Mouse (Mus musculus) mouse trophoblast stem cell (cell line): ENCODE measurements around the gene Cntn5.

Experiments
- in situ Hi-C, 2 experiments: fragments of 300-500 bp; cut with MseI, MboI; formaldehyde crosslinking; loops; 2 replicates in 1 of 2; 3 replicates in 1 of 2; pipeline ENCODE4 v1.15.1; 2025

The Cntn5 gene

DNA sequence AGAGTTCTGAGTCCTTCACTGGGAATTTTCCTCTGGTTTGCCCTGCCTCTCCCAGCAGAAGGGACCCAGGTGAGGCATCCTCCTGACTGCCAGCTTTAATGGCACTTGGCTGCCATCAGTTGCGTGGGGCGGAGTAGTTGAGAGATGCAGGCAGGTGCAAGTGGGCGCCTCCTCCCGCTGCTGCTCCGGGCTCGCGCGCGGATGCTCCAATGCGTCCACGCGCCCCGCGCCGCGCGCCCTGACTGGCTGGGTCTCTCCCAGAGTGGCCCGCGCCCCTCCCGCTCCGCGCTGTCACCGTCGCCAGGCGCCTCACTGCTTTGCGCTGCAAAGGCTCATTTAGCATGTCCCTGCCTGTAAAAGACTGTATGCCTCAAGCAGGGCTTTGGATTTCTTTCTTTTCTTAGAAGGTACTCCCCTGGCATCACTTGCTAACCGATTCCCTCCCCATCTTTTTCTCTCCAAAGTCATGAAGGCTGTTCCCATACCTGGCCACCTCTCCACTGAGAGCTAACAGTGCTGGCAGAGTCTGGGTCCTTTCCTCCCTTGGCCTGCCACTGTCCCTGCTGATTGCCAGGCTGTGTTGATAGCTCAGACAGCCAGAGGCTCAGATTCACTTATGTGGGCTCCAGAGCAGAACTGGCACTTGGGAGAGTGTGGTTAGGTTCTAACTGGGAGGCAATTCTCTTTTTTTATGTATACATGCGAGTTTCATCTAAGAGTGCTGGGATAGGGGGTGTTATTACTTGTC, at the start of gene Cntn5:
Gene Cntn5 (minus strand): TSS at position 160 of the 748 bp plus-strand sequence.
- in situ Hi-C loops, result loop anchor here (25.0 kb wide), 1 partner anchor 533 kb away; no protein-coding TSS in a partner anchor

- in situ Hi-C loops, result no loop called here
Measured at GRCm38 (mm10) chr9:10950470-10950869, 45.9 kb upstream of the Cntn5 start.

DNA sequence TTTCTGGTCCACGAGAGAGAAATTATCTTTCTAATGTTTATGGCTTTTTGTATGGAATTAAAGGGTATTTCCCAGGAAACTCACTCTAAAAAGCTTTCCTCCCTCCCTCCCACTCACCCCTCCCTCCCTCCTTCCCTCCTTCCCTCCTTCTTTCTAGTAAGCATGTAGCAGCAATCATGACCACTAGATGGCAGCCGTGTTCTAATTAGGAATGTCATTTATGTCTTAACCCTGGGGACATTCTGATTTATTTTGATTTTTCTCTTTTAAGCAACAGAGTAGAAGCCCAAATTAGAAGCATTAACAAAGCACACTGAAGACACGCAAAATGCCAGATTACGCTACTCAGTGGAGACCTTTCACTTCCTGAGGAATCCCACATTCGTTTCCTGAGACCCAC, 5.0 kb upstream of the Cntn5 start:
- in situ Hi-C loops, result loop anchor here (25.0 kb wide), 1 partner anchor 528 kb away; no protein-coding TSS in a partner anchor

- in situ Hi-C loops, result loop anchor here (25.0 kb wide), 1 partner anchor 532 kb away; no protein-coding TSS in a partner anchor
Measured at GRCm38 (mm10) chr9:10905696-10906095, 1.1 kb upstream of the Cntn5 start.

- in situ Hi-C loops, result no loop called here
Measured at GRCm38 (mm10) chr9:10879758-10880157, 24.8 kb downstream of the Cntn5 start.

DNA sequence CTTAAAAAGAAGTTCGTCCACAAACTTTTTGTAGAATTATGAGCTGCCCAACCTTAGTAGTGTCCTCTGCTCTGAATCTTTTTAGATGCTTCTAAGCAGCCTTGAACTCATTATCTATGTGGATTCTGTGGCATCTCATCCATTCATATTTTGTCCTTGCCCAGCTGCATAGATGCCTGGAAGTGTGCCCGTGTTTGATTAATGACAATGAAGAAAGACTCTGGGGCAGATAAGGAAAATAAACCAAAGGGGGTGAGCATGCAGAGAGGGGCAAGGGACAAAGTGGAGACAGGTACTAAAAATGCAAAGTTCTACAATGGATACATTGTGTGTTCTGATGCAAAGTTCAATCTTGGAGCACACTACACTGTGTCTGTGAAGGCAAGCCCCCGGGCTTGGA, 30.7 kb downstream of the Cntn5 start:
- in situ Hi-C loops, result no loop called here

- in situ Hi-C loops, result no loop called here
Measured at GRCm38 (mm10) chr9:10856204-10856892, 48.2 kb downstream of the Cntn5 start.

DNA sequence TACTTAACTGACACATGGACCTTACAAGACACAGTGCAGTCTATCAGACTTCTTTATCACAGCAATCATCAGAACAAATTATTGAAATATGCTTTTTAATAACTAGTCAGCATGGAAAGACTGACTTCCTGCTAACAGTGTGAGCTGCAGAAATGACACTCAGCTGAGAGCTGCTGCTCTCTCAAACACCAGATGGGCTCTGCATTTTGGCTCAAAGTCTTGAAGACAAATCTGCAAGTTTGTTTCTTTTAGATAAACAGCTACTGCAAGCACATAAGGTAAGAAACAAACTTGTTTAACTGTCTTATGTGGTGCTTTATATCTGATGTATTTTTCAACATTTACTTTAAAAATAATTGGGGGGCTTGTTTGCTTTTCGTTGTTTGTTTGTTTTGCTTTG, 87.9 kb downstream of the Cntn5 start:
- in situ Hi-C loops, result no loop called here

- in situ Hi-C loops, result no loop called here
Measured at GRCm38 (mm10) chr9:10797158-10797557, 107.4 kb downstream of the Cntn5 start.

- in situ Hi-C loops, result no loop called here
Measured at GRCm38 (mm10) chr9:10795102-10795501, 109.5 kb downstream of the Cntn5 start.

- in situ Hi-C loops, result no loop called here
Measured at GRCm38 (mm10) chr9:10731878-10732277, 172.7 kb downstream of the Cntn5 start.

DNA sequence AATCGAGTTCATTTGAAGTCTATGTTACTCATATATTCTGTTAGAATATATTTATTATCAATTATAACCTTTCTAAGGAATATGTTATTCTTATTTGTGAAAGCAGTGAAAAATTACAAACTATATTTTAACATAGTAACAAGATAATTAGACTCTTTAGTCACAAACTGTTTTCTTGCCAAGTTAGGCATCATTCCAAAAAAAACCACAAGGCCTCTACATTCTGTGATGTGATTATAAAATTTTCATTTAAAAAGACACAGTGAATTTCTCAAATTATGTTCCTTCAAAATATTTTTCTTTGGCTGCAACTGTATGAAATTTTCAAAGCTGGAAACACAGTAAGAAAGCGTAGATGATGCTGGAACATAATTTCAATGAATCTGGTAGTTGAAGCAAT, 180.4 kb downstream of the Cntn5 start:
- in situ Hi-C loops, result no loop called here

- in situ Hi-C loops, result no loop called here
Measured at GRCm38 (mm10) chr9:10722121-10722520, 182.5 kb downstream of the Cntn5 start.

DNA sequence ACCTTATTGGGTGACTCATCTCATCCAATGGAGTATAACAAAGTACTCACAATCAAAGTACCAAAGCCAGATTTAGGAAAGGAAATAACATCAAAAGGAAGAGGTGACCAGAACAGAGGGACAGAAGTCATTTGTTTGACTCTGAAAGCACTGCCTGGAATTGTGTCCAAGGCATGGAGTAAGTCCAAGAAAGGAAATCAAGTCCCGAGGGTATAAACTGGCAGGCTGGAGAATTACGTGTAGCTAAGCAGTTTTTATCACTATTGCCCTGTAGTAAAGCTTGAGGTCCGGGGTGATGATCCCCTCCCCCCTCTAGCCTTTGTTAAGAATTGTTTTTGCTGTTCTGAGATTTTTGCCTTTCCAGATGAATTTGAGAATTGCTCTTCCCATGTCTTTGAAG, 185.6 kb downstream of the Cntn5 start:
- in situ Hi-C loops, result no loop called here

DNA sequence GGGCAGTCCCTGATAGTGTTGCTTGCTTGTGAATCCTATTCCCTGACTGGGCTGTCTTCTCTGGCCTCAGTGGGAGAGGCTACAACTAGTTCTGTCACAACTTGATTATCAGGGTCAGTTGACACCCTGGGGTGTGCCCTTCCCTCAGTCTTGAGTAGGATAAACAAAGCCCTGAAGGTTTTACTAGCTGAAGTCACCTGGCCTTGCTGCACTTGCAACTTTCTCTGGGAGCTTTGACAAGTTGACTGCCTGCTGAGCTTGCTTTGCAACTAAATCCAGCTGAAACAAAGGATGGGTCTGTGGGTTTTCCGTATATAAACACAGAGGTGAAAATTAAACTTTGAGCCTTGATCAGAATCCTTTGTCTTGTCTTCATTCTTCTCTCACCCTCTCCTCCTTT, 190.9 kb downstream of the Cntn5 start:
- in situ Hi-C loops, result no loop called here

DNA sequence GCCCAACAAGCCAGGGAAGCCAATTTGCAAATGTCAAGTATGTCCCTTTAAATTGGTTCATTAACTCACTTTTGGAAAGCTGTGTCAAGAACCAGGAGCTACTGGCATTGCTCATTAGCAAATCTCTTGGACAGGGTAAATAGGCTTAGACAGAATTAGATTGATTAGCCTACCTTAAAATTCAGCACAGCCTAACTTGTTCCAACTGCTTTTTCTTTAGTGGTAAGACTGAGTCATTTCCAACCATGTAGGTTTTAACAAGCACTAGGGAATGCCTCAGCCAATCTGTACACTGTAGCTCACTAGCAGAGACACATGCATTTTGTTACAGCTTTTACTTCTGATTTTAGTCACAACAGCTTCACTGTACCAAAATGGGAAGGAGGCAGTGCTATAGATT, 222.9 kb downstream of the Cntn5 start:
- in situ Hi-C loops, result no loop called here

DNA sequence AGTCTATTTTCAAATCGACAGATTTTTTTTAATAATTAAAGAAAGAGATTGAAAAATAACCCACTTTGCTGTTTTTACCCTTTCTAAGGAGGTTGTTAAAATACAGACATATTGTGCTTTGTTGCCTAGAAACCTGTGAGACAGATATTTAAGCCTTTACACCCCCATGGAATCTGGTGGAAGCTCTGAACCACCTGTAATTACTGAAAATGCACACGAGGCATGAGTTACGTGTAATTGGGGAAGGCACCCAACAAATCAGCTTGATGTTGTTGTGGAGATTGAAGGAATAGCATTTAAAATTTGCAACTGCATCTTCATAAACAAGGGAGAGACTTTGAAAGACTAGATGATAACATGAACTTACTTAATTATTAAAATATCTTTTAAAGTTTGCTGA, 223.4 kb downstream of the Cntn5 start:
- in situ Hi-C loops, result no loop called here

DNA sequence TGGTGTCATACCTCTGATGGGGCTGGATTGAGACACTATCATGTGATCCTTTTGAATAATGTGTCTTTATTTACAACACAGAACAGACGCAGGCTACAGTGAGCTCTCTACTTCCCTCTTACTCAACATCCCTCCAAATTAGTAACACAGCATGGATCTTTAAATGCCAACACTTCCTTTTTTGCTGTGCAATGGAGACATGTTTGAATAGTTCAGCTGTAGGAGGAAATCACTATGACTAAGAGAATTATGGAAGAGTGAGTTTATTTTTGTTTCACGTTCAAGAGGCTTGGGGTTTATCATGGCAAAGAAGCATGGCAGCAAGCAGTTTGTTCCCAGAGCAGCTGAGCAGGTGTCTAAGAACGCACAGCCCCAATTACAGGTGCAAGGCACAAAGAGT, 235.9 kb downstream of the Cntn5 start:
- in situ Hi-C loops, result no loop called here

DNA sequence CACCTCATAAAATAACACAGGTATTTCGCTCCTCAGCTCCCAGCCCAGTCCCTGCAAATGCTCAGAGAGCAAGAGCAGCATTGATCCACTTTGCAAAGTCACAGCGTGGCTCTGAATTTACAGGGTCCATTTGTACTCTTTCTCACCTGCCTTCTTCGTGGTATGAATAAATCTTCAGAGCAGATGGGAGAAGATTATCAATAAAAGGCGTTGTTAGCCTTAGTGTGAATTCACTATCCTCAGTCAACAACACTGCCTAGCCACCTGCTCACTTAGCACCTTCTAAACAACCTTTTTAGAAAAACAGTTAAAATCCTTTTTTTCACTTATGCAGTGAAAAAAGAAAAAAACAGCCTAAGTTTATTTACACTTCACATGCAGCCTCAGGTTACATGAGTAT, 237.1 kb downstream of the Cntn5 start:
- in situ Hi-C loops, result no loop called here

DNA sequence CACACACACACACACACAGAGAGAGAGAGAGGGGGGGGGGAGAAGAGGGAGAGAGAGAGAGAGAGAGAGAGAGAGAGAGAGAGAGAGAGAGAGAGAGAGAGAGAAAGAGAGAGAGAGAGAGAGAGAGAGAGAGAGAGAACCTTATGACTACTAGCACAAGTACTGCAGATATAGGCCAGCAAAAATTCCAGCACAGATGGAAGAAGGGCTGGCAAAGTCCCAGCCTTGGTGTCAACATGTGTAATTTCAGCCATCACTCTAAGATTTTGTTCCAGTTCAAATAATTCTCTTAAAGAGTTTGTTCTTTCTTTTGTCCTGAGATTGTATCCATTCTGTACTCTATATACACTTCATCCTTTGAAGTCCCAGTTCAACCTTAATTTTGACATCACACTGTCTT, 238.8 kb downstream of the Cntn5 start:
- in situ Hi-C loops, result no loop called here

- in situ Hi-C loops, result no loop called here
Measured at GRCm38 (mm10) chr9:10663101-10663500, 241.5 kb downstream of the Cntn5 start.

- in situ Hi-C loops, result no loop called here
Measured at GRCm38 (mm10) chr9:10659478-10659877, 245.1 kb downstream of the Cntn5 start.

DNA sequence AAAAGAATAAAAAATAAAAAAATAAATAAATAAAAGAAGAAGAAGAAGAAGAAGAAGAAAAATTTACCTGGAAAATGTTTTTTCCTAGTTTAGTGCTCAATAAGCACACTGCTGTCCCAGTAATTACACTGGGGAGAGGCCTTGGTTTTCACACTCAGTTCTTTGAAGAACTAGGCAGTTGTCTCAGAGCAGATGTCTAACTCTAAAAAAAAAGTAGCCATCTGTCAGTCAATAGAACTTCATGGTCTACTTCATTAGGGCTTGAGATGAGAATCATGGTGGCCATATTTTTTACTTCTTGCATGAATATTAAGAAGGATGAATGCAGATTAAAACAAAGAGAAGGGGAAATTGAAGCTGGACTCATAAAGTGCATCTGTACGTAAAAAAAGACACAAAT, 246.5 kb downstream of the Cntn5 start:
- in situ Hi-C loops, result no loop called here
